Mouse (Mus musculus) erythroblast, embryonic 14.5 days (primary cell): ENCODE data around the gene 4930507D05Rik.

ENCODE experiments used
- GATA1 ChIP-seq: IDR thresholded peaks from 2 replicates; pipeline ENCODE4 v1.6.1; 2012; ENCODE audit warnings: low read length, inconsistent platforms, mixed read lengths
- TAL1 ChIP-seq: IDR thresholded peaks from 3 replicates; pipeline ENCODE4 v1.6.1; 2012; ENCODE audit warnings: low read length, inconsistent platforms, mixed read lengths

DNA sequence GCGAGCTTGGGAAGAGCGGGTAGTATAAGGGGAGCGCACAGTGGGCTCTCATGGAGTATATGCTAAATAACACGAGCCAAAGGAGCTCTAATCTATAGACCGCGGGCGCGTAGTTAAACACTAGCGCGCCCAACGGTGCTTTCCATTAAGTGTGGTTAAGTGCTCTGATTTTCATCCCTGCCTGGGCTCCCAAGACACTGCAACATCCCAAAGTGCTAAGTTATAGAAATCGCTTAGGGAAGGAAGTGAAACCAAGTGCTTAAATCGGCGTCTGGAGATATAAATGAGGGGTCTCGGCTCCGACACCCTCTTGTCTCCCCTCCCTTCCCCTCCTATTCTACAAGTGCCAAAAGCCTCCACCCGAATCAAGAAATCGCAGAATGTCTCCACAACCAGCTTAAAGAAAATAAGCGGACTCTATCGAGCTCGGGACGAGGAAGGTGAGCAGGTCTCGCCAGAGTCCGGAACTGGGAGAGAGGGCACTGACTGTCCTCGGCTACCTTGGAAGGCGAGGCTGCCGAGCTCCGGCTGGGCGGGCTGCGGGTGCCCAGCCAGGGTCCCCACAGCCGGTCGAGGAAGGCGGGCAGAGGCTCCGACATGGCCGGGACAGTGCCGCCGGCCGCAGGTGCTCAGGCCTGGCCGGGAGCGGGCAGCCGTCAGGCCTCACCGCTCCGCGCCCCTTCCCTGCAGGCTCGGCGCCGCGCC is 36.7 kb downstream of the 4930507D05Rik start:
- no peak for TF ChIP-seq GATA1
- TF ChIP-seq TAL1: no peak
